Mouse (Mus musculus) c-Kit-positive CD71-negative TER-119-negative erythroid progenitor cells, embryonic 14.5 days (primary cell): Measurements from ENCODE around the gene Colgalt2.

ENCODE experiments used
- DNase-seq: peaks from one replicate; pipeline ENCODE4 v3.0.0-alpha.2; 2013; ENCODE audit warnings: low read depth

Gene Colgalt2

DNA sequence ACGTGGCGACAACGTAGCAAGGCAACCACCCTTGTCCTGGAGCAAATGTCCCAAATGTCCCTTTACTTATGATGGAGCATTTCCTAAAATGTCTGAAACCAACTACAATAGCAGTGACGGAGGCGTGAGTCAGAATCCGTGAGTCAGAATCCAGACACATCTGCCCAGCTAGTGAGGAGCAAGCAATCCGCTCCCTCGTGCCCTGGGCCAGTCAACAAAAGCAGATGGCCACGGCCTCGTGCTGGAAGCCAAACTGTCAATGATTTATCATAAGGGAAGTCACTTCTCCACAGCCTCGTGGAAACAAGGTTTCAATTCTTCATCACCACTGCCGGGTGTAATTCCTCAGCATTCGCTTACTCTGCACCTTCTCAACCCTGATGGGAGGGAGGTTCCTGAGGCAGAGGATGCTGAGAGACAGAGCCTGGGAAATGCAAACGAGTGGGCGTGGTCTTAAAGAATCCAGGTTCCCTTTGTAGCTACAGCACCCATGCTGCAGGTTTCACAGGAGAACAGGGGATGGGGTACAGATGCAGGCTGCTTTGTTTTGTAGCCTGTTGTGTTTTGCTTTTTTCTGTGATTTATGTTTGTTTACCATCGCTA is 136.9 kb downstream of the Colgalt2 start:
- no peak for DNase-seq

DNA sequence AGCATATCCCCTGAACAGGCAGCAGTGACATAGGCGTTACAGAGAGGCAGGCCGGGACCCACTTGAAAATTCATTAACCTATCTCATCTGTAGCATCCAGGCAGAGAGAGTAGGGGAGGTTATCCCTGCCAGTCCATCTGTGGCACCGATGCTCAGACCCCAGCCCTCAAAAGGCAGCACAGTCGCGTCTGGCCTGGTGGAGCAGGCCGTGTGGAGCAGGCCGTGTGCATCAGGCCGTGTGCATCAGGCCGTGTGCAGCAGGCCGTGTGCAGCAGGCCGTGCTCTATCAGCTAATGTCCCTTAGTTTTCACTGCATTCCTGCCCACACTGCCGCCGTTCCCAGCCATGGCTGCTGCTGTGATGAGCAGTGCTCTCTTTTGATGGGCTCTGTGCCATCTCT is 137.6 kb downstream of the Colgalt2 start:
- no peak for DNase-seq

- no peak for DNase-seq
Measured at GRCm38 (mm10) chr1:152538817-152539216, 139.2 kb downstream of the Colgalt2 start.

GRCm38 (mm10) chr1:152540304-152540887 is 140.8 kb downstream of the Colgalt2 start:
- no peak for DNase-seq

DNA sequence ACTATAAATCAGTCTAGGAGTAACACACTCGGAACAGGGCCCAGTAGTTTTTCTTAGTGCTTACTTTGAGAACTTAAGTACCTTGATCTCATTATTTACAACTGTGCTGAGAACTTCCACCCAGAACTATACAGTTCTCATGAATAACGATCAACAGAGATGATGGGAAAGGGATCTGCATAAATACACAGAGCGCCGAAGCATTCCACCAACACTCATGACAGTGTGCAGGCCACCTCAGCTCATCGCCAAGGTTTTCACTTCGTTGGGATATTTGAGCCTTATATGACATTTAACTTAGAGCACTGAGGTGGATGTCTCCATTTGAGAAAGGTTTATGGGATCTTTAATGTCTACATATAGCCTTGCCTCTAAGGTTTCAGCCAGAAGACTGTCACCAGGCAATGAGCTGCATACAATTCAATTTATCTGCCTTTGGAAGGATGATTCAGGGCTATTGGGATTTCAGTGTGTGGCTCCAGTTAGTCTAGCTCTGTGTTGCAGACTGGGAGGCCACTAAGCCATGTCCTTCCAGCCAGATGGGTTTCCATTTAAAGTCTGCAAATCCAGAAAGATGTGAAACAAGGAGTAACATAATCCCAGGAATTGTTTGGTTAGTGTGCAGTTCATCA is 143.2 kb downstream of the Colgalt2 start:
- no peak for DNase-seq

DNA sequence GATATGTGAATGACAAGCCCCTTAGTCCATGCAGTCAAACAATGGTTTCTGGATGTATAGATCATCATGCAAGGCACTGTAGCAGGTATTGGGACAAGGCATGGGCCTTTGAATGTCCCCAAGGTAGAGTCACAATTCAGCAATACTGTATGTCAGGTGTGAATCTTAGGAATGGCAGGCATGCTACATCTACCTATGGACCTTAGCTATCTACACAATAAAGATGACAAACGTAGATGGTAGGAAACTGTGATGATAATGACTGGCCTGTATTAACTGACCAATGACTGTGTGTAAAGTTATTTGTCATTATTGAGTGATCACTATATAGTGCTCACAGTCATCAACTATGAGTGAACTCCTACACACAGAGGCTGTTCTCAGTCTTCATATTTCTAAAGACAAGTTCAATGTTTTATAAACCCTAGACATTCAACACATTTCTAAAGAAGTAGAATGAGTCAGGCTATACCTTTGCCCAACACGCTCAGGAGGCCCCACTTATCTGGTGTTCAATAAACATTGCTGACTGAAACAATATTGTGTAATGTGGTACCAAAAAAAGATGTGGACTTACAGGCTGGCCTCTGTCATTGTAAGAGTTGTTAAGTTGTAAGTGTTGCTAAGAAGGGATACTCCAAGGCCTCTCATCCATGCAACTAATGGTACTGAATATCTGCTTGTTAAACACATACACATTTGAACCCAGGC is 144.0 kb downstream of the Colgalt2 start:
- DNase-seq = no peak

- DNase-seq = no peak
Measured at GRCm38 (mm10) chr1:152549061-152549738, 149.6 kb downstream of the Colgalt2 start.

DNA sequence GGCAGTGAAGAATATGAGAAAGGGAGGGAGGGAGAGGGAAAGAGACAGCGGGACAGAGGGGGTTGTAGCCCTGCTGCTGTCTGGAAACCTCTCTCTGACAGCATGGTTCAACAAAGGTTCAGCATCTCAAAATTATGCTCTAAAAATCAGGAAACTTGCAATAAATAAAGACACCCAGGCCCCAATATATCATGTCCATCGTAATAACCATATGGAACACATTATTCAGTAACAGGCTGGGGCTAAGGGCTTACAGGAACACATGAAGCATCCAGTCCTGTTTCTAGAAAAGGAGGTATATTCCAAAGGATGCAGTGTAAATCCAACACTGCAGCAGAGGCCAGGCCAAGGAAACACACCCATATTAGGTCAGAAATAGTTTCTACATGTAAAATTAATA is 150.9 kb downstream of the Colgalt2 start:
- no peak for DNase-seq

- no peak for DNase-seq
Measured at GRCm38 (mm10) chr1:152550973-152551372, 151.3 kb downstream of the Colgalt2 start.

DNA sequence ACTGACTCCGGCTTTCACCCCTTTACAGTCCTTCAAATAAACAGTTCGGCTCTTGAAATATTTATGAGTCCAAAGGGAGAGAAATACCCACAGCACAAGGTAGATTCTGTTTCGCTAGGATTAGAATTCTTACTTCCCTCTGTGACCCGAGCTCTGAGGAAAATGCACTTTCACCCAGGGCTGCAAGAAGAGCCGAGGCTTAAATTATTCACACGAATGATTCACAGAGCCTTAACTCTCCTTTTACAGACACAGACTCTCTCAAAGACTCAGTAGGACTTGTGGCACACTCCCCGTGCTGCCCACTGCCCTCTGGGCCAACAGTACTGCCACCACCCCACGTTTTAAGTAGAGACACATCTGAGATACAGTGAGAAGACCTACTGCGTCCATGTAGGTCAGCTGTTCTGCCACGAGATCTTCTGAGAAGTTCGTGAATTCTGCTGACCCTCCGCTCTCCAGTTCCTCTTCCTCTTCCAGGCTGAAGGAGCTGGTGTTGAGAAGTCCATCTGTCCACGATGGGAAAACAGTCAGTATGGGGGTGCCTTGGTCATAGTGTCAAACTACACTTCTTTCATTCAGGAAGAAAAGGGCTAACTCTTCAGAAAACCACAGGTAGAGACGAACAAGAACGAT is 154.4 kb downstream of the Colgalt2 start:
- no peak for DNase-seq

GRCm38 (mm10) chr1:152555944-152556573 is 156.4 kb downstream of the Colgalt2 start:
- DNase-seq = no peak

DNA sequence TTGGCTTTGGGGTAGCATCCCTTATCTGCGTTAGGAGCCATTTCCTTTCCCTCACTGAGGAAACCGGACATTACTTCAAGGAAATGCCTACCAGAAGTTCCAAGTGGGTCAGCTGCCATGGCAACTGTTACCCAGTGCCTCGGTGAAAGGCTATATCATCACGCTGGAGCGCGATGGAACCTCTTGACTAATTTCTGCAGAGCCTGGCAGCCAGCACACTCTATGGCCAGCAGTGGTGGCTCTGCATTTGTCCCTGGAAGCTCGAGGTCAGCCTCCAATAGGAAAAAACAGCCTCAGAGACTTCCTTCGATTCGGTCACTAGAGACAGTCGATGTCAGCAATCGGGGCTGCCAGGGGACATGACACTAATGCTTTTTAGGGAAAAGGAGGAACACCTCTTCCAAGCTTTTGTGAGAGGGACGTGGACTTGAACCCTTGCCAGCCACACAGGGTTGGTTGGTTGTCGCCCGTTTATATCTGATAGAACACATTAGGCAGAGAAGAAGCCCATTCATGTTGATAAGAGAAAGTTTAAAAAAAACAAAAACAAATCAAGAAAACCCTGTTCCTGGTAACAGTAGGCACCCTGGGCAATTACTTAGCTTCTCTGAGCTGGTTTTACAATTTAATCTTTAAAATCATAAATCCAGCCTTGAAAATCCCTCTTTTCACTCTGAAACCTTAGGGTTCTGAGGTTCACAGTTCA is 157.1 kb downstream of the Colgalt2 start:
- no peak for DNase-seq
